Mouse (Mus musculus) G1E (cell line): ENCODE measurements at regions not wholly inside any gene's neighbourhood (a gene's known extent, or its start where the extent isn't known, plus 50 kb on each side); places are given as distances from the start of the nearest gene placed in this dataset.

ENCODE experiments used
- CTCF ChIP-seq: IDR thresholded peaks from 2 replicates; pipeline ENCODE4 v1.5.1; 2012; ENCODE audit warnings: low read depth, low read length, inconsistent platforms, mixed read lengths
- GATA1 ChIP-seq: IDR thresholded peaks from 2 replicates; pipeline ENCODE4 v1.6.1; 2012; ENCODE audit warnings: borderline replicate concordance, low read length, inconsistent platforms, mixed read lengths
- TAL1 ChIP-seq: conservative IDR thresholded peaks from 2 replicates; pipeline ENCODE4 v1.6.1; 2012; ENCODE audit warnings: low read depth, low read length, inconsistent platforms, mixed read lengths

GRCm38 (mm10) chr9:116319421-116319820, 144.3 kb upstream of the Tgfbr2 start:
- TF ChIP-seq CTCF, result no peak
- TF ChIP-seq TAL1, result no peak
- no peak for TF ChIP-seq GATA1
